Mouse (Mus musculus): ENCODE data around the gene Abcb8.

Abcb8 gene

GRCm38 (mm10) chr5:24393392-24393997 is at the start of gene Abcb8:
Abcb8 (plus strand) TSS chr5:24393663.
- in situ Hi-C loops (cut with MseI, MboI) = no loop called here

DNA sequence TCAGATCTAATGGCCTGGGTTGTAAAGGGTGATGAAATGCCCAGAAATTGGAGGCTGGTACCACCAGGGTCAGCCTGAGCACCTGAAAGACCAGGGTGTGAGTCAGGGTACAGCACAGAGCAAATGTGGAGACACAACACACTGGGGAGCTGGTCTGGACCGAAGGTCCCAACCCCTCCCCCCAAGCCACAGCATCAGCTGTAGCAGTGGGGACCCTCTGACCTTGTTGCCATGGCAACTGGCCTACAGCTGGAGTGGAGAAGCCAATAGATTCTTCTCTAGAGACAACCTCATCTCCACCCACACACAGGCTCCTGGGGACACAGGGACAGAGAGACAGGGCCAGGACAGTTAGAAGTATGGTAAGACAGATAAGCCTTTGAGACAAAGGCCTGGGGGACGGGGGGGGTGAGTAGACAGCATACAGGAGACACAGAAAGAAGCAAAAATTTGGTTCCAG is 49.5 kb upstream of the Abcb8 start:
- in situ Hi-C loops (cut with MseI, MboI) = no loop called here

GRCm38 (mm10) chr5:24344477-24345051 is 48.9 kb upstream of the Abcb8 start:
- in situ Hi-C loops (cut with MseI, MboI) = no loop called here

DNA sequence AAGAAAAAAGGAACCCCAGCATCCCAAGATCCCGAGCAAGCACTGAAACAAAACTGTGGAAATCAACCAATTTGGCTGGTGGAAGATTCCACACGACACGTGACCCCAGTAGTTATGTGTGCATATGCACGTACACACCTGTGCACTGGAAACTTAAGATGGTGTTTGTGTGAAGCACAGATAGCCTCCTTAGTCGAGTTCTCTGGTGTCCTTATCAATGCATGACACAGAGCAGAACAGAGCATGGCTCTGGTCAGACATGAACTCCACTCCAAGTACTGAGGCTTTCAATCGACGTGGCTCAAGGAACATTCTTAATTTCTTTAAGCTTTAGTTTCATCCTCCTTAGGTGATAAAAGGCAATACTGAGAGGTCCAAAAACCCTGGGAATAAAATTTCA is 47.1 kb upstream of the Abcb8 start:
- in situ Hi-C loops (cut with MseI, MboI) = no loop called here

- in situ Hi-C loops (cut with MseI, MboI) = no loop called here
Measured at GRCm38 (mm10) chr5:24347186-24347875, 46.1 kb upstream of the Abcb8 start.

DNA sequence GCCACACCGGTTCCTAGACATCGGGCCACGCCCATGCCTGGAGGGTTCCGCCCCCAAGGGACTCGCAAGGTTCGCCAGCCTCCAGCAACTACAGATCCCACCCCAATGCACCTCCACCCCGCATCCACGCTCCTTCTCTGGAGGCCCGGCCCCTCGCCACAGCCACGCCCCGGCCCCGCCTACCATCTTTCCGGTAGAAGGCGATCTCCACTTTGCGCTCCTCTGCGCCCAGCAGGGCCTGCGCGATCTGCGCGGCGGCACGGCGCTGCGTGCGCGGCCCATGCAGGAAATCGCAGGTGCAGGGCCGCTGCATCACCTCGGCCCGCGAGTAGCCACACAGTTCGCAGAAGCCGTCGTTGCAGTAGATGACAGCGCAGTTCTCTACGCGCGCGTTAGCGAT is 45.3 kb upstream of the Abcb8 start:
- in situ Hi-C loops (cut with MseI, MboI) = no loop called here

GRCm38 (mm10) chr5:24348546-24348945 is 44.9 kb upstream of the Abcb8 start:
- in situ Hi-C loops (cut with MseI, MboI) = no loop called here

DNA sequence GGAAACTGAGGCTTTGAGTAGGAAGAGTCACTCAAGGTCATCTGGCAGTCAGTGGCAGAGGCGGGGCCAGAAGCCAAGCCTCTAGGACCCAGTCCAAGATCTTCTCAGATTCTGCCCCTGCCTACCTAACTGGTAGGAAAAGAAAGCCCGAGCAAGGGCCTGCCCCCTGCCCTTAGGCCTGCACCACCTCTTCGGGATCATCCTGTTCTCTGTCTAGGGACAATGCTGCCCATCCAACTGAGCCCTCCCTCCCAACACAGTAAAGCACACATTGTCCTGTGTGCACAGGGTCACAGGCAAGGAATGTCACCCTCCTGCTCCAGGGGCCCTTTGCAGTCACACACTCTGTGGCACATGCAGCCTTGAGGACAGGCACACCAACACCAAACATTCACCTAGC is 43.4 kb upstream of the Abcb8 start:
- in situ Hi-C loops (cut with MseI, MboI) = no loop called here

DNA sequence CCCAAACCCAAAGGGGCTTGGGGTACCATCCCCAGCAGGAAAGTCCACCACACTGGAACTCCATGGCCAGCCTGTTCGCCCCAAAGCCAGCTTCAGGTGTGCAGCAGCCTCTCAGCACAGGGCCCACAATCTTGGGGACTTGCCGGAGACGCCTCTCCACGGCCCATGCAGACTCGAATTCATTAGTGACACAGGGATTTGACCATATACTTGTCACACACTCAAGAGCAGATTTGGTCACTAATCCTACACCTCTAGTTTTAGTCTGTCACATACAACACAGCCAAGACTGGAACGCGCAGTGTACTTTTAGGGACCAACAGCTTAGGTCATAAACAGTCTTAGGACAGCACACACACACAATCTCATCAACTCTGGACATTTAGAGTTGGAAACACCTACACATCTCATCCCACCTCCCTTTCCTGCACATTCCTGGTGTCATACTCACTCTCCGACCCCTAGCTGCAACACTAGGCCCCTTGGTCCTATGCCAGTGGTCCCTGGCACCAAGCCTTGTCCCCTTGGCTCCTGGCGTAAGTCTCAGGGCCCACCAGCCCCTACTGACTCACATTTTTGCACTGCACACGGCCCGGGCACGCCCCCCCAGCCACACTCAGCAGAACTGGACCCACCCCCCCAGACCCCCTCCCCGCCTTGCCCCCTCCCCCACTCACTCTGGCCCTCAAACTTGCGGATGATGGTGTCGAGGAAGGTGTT is 42.8 kb upstream of the Abcb8 start:
- in situ Hi-C loops (cut with MseI, MboI) = no loop called here

DNA sequence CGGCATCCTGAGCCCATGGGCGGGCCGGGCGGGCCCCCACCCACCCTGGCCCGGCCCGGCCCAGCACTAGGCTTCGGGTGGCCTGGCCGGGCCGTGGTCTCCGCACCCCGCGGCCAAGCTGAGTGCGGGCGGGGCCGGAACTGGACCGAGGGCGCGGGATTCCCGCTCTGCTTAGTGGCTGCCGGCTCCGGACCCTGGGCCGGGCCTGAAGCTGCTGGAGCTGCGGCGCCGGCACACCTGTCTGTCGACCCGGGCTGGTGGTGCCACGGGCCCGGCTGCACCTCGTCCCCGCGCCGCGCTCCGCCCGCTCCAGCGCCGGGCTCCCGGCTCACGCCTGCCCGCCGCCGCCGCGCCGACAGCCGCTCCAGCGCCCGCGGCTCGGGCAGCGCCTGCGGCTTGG is 42.2 kb upstream of the Abcb8 start, which contains the start of gene Kcnh2:
Gene Kcnh2 (minus strand): TSS at position 327 of the 400 bp plus-strand sequence.
- in situ Hi-C loops (cut with MseI, MboI) = no loop called here

- in situ Hi-C loops (cut with MseI, MboI) = no loop called here
Measured at GRCm38 (mm10) chr5:24351701-24352171, 41.7 kb upstream of the Abcb8 start.

DNA sequence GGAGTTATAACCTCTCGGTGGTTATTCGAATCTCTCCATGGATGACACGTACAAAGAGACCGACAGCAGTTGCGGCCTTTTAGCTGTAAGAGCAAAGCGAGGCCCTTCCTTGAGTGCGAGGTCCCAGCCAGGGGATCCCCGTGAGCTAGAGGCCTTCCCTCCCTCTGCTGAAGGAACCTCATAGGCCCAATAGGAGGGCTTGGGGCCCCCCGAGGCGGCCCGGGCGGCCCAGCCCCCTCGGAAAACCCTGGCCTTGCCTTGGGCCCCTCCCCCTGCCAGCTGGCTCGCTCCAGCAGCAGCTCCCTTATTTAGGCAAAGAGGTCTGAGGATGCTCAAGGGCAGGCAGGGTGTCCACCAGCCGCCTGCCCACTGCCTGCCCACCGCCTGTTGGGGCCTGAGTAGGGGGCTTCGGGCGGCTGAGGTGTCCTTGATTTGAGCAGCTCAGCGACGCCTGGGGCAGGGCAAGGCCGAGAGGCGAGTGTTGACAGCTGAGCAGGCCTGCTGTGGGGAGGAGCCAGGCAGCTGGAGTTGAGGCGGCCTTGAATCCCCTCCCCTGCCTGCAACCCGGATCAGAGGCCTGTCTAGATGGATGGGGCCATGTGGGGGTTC is 41.1 kb upstream of the Abcb8 start:
- in situ Hi-C loops (cut with MseI, MboI) = no loop called here

- in situ Hi-C loops (cut with MseI, MboI) = no loop called here
Measured at GRCm38 (mm10) chr5:24353327-24353726, 40.1 kb upstream of the Abcb8 start.

GRCm38 (mm10) chr5:24356764-24357163 is 36.7 kb upstream of the Abcb8 start:
- in situ Hi-C loops (cut with MseI, MboI) = no loop called here

DNA sequence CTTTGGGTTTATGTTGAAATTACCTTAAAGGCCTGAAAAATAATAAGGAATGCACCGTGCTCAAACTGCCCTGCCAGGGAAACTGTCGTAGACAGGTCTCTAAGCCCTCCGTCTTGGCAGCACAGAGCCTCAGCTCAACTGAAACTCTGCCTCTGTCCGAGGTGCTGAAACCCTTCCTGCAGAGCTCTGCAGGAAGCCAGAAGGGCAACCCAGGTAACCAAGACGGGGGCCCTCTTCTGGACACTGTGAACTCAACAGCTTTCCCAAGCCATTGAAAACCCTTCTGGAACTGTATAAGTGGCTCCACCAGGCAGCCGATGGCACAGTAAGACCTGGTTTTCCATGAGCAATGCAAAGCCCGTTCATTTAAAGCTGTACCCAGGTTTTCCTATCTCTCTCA is 36.0 kb upstream of the Abcb8 start:
- in situ Hi-C loops (cut with MseI, MboI) = no loop called here

DNA sequence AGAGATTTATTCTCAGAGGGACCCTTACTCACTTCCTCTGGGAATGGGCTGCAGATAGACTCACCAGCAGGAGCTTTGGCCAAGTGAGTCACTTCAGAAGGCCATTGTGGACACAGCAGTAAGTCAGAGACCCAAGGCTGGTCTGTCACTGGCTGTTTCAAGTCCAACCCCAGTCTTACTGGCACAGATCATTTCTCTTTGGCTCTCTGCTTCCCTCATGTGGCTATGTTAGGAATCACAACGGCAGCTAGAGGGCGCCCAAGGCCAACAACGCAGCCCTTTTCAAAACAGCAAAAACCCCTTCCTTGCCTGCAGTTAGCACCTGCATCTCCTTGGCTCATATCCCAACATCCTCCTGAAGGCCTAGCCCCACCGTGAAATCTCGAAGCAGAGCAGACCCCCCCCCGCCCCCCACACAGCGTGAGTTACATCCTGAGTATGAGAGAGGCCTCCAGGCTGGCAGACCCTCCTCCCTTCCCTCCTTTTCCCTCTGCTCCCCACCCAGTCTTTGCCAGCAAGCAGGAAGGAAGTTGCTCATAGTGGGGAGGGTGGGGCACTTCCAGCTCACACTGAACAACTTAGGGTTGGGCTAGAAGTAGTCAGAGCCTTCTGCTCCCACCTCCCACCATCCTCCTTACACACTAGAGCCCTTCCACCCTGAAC is 32.5 kb upstream of the Abcb8 start:
- in situ Hi-C loops (cut with MseI, MboI) = loop anchor here (10.0 kb wide), 1 partner anchor 96 kb away; no protein-coding TSS in a partner anchor

- in situ Hi-C loops (cut with MseI, MboI) = loop anchor here (10.0 kb wide), 1 partner anchor 99 kb away; no protein-coding TSS in a partner anchor
Measured at GRCm38 (mm10) chr5:24363467-24363866, 30.0 kb upstream of the Abcb8 start.

- in situ Hi-C loops (cut with MseI, MboI) = loop anchor here (10.0 kb wide), 1 partner anchor 99 kb away; no protein-coding TSS in a partner anchor
Measured at GRCm38 (mm10) chr5:24364061-24364460, 29.4 kb upstream of the Abcb8 start.

DNA sequence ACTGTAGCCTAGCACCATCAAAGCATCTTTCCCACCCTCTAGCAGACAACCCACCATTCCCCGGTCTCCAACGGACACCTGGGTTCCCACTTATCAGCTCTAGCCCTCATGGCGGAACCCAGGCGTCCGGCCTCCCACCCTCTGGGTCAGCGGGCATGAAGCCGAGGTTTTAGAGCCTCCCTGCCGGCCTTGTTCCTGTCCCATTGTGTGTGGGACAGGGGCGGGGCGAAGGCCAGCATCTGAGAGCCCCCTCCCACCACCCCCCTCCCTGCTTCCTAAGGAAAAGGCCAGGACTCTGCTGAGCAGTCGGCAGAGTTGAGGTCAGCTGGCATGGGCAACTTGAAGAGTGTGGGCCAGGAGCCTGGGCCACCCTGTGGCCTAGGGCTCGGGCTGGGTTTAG is 29.0 kb upstream of the Abcb8 start, which contains the start of gene Nos3:
Gene Nos3 (plus strand): TSS at position 303 of the 400 bp plus-strand sequence.
- in situ Hi-C loops (cut with MseI, MboI) = loop anchor here (10.0 kb wide), 1 partner anchor 100 kb away; no protein-coding TSS in a partner anchor

GRCm38 (mm10) chr5:24364963-24365362 is 28.5 kb upstream of the Abcb8 start:
- in situ Hi-C loops (cut with MseI, MboI) = loop anchor here (10.0 kb wide), 1 partner anchor 100 kb away; no protein-coding TSS in a partner anchor

DNA sequence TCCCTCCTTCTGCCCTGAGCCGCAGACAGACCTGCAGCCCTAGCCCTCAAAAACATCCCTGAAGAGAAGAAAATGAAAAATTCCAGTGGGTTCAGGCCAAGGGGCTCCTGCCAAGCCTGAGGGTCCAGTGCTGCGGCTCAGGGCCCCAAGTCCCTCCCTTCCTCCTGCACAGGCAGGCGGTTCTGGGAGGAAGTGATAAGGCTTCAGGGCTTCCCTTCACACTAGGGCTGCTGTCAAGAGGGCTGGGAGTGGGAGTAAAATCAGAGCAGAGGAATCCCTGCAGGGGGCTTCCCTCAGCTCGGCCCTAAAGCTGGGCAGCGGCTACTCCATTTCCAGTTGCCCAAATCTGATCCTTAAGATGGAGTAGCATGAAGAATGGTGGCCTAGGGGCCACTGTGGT is 27.9 kb upstream of the Abcb8 start:
- in situ Hi-C loops (cut with MseI, MboI) = loop anchor here (10.0 kb wide), 1 partner anchor 101 kb away; no protein-coding TSS in a partner anchor
